Mouse (Mus musculus) liver, embryonic 16.5 days (tissue): Measurements from ENCODE around the gene Rbms3. TPM values are rescaled to one million over a fixed set of nuclear protein-coding genes. Genes with fewer than 3 reads are reported as not detected.

Source experiments
- ATAC-seq: fragments of 200-750 bp; cut with Nextera tagmentation; 2 replicates; pipeline ENCODE4 v1.8.0; 2017; ENCODE audit warnings: low read depth, mild to moderate bottlenecking, moderate number of reproducible peaks, moderate library complexity
- H3K27ac ChIP-seq: fragments of 300-500 bp; sonication (generic); 2 replicates; pipeline ENCODE4 v1.5.1; 2014; ENCODE audit warnings: mild to moderate bottlenecking, low read length
- H3K27me3 ChIP-seq: fragments of 300-500 bp; sonication (generic); 2 replicates; pipeline ENCODE4 v1.6.1; 2014; ENCODE audit warnings: low read depth, low read length, mixed read lengths; ENCODE audit not compliant: control insufficient read depth, insufficient read depth
- H3K36me3 ChIP-seq: fragments of 300-500 bp; sonication (generic); 2 replicates; pipeline ENCODE4 v1.6.1; 2014; ENCODE audit warnings: mild to moderate bottlenecking; ENCODE audit not compliant: control insufficient read depth, insufficient read depth
- H3K4me1 ChIP-seq: fragments of 300-500 bp; sonication (generic); 2 replicates; pipeline ENCODE4 v1.6.1; 2014; ENCODE audit warnings: low read depth, low read length, mixed read lengths; ENCODE audit not compliant: control insufficient read depth
- H3K4me2 ChIP-seq: fragments of 300-500 bp; sonication (generic); 2 replicates; pipeline ENCODE4 v1.6.1; 2014; ENCODE audit warnings: low read depth, low read length, mixed read lengths
- H3K4me3 ChIP-seq: fragments of 300-500 bp; sonication (generic); 2 replicates; pipeline ENCODE4 v1.5.1; 2014; ENCODE audit warnings: low read depth, mild to moderate bottlenecking, low read length
- H3K9ac ChIP-seq: fragments of 300-500 bp; sonication (generic); 2 replicates; pipeline ENCODE4 v1.6.1; 2014; ENCODE audit warnings: low read depth, low read length
- H3K9me3 ChIP-seq: fragments of 300-500 bp; sonication (generic); replicated peaks from 2 replicates; pipeline ENCODE4 v1.6.1; 2016; ENCODE audit warnings: low read length; ENCODE audit not compliant: control insufficient read depth
- WGBS: fragments of 180-500 bp; shearing (Covaris S2); extraction: QIAGEN DNeasy Blood & Tissue Kit; methylation state at CpG from one replicate; pipeline ENCODE4 v1.1.7; 2014; ENCODE audit not compliant: insufficient replicate concordance; 5-methylcytosine and 5-hydroxymethylcytosine counted together
- polyA plus RNA-seq: library from polyadenylated mRNA; unstranded; fragments of >200 nt; fragmentation: Nextera tagmentation; extraction: Ambion mirVana; gene quantifications from 2 replicates; pipeline ENCODE4 v1.2.1, GENCODE M21; 2015

Rbms3 gene
- polyA plus RNA-seq, 1 experiment from 2014 or later: 3.5 TPM

DNA sequence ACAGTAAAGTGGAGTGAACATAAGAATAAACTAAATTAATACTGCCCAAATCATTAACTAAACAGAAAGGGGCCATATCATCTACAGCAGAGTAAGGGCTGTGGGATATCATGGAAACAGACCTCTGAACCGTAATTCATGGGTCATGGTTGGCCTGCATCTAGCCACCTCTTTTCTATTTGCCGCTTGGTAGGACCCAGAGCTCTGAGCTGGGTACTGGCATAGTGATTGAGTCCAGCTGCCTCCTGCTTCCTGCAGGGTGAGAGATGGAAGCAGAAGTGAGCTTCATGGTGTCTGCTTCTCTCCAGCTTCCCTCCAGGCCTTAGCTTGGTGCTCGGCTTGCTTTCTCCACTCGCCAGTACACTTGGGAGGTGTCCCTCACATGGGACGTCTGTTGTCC lies 71.2 kb downstream of the Rbms3 start:
- Histone ChIP-seq H3K9ac (no peak overlapping the region), H3K27ac (no peak overlapping the region), H3K4me3 (no peak overlapping the region), H3K4me1 (no peaks in the 10 kb centered on the region), H3K4me2 (no peak overlapping the region), H3K27me3 (no peaks in the 10 kb centered on the region), H3K36me3 (no peaks in the 10 kb centered on the region), H3K9me3 (no peaks in the 10 kb centered on the region)
- 59% methylated on average over 5 of the region's 5 CpGs for WGBS
- ATAC-seq: no peak

DNA sequence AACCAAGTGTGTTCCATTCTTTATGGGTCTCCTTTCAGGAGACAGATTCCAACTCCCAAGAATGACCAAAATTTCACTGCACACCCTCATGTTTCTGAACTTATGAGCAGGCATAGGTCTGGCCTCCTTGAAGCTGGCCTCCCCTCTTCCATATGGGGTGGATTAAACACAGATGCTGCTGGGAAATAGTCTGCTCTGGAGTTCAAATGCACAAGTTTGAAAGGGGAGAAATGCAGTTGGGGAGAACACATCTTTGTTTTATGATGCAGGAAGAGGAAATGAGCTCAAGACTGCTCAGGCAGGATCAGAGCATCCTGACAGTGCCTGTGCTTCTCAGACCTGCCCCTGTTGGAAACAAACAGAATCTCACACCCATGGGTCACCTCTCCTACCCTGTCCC lies 75.4 kb downstream of the Rbms3 start:
- H3K4me1 ChIP-seq: no peaks in the 10 kb centered on the region
- H3K4me2 ChIP-seq: no peak overlapping the region
- no peak overlapping the region for H3K9ac ChIP-seq
- no peak overlapping the region for H3K27ac ChIP-seq
- ATAC-seq: no peak
- H3K4me3 ChIP-seq: no peak overlapping the region
- H3K9me3 ChIP-seq: no peaks in the 10 kb centered on the region
- H3K36me3 ChIP-seq: no peaks in the 10 kb centered on the region
- H3K27me3 ChIP-seq: no peaks in the 10 kb centered on the region

DNA sequence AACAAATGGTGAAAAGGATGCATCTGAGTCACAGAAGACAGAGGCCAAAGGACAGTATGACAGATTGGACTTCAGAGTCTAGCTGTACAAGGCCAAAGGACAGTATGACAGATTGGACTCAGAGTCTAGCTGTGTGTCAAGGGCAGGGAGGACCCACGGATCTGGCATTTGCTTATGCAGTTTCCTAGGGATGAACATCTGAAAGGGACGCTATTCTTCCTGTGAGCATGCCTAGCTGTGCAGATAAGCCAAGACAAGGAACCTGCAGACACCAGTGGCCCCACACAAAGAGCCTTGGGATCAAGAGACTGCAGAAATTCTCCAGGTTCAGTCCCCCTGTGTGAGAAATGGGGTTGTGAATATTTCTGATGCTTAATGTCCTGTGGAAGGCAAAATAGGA lies 100.4 kb downstream of the Rbms3 start:
- no peaks in the 10 kb centered on the region for H3K4me1 ChIP-seq
- no peak overlapping the region for H3K4me3 ChIP-seq
- no peak overlapping the region for H3K9ac ChIP-seq
- no peak overlapping the region for H3K4me2 ChIP-seq
- H3K27ac ChIP-seq: no peak overlapping the region
- H3K27me3 ChIP-seq: no peaks in the 10 kb centered on the region
- WGBS: 46% methylated on average over 2 of the region's 2 CpGs
- no peaks in the 10 kb centered on the region for H3K36me3 ChIP-seq
- no peaks in the 10 kb centered on the region for H3K9me3 ChIP-seq
- ATAC-seq: no peak

DNA sequence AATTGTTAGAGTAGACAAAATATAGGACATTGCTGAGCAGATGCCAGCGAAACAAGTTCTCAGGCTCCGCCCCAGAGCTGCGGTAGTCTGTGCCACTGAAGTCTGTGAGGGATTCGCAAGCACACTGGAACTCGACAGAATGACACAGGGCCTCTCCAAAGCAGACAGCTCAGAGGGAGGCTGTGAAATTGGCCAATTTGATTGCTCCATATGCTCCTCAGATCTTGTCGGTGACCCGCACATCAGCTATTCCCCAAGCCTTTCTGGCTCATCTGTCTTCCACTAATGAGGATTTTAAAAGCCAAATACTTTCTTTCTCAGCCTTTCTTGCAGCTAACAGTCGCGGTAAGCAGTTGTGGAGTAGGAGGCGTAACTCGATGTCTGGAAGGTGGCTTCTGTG lies 120.8 kb downstream of the Rbms3 start:
- H3K27me3 ChIP-seq: no peaks in the 10 kb centered on the region
- H3K27ac ChIP-seq: no peak overlapping the region
- H3K4me2 ChIP-seq: no peak overlapping the region
- ATAC-seq: no peak
- H3K9ac ChIP-seq: no peak overlapping the region
- H3K36me3 ChIP-seq: no peaks in the 10 kb centered on the region
- H3K9me3 ChIP-seq: no peaks in the 10 kb centered on the region; the same call in 1 of the 2 replicates
- 69% methylated on average over 11 of the region's 11 CpGs for WGBS
- no peaks in the 10 kb centered on the region for H3K4me1 ChIP-seq
- H3K4me3 ChIP-seq: no peak overlapping the region

DNA sequence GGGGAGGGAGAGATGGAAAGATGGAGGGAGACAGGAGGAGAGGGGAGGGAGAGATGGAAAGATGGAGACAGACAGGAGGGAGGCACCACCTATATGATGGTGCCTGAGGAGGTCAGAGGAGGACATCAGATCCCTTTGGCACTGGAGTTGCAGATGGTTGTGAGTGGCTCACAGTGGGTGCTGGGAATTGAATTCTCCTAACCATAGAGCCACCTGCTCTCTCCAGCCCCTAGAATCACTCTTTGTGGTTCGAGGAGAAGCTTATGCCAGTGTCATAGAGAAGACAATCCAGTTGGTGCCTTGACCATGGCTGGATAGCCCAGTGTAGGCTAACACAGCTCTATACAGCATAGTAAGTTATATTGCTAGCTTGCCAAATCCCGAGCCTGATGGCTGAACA lies 137.8 kb downstream of the Rbms3 start:
- no peak overlapping the region for H3K4me3 ChIP-seq
- no peaks in the 10 kb centered on the region for H3K9me3 ChIP-seq
- 31% methylated on average over 2 of the region's 2 CpGs for WGBS
- H3K27ac ChIP-seq: no peak overlapping the region
- H3K4me2 ChIP-seq: no peak overlapping the region
- no peak overlapping the region for H3K9ac ChIP-seq
- H3K4me1 ChIP-seq: no peaks in the 10 kb centered on the region
- no peak for ATAC-seq
- no peaks in the 10 kb centered on the region for H3K27me3 ChIP-seq
- H3K36me3 ChIP-seq: no peaks in the 10 kb centered on the region

DNA sequence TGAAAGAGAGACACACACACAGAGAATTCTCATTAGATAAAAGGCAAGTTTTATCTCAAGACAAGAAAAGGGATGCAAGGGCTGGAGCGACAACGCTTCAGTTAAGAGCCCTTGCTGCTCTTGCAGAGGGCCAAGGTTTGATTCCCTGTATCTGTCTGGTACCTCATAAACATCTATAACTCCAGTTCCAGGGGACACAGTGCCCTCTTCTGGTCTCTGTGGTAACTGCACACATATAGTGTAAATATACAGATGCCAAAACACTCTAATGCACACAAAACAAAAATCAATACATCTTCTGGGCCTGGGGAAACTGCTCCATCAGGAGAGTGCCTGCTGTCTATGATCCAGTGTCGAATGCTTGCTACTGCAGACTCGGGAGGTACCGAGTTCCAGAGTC lies 145.3 kb downstream of the Rbms3 start:
- no peak overlapping the region for H3K4me3 ChIP-seq
- no peak overlapping the region for H3K9ac ChIP-seq
- no peaks in the 10 kb centered on the region for H3K9me3 ChIP-seq
- H3K4me2 ChIP-seq: no peak overlapping the region
- 66% methylated on average over 5 of the region's 5 CpGs for WGBS
- H3K27me3 ChIP-seq: no peaks in the 10 kb centered on the region
- H3K4me1 ChIP-seq: no peaks in the 10 kb centered on the region
- no peaks in the 10 kb centered on the region for H3K36me3 ChIP-seq
- no peak overlapping the region for H3K27ac ChIP-seq
- ATAC-seq: no peak

DNA sequence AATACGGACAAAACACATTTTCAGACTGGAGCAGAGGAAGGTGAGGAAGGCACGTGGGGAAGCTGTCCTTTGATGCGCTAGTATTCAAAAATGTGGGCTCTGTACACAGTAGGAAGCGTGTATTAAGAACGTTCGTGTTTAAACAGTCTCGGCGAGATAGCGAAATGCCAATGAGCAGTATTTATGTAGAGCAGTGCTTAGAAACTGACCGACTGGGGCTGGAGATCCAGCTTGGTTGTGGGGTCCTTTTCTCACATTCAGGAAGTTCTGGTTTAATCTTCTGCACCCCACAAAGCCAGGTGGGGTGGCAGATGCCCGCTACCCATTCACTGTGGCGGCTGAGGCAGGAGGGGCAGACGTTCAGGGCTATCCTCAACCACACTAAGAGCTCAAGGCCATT lies 153.0 kb downstream of the Rbms3 start:
- WGBS: 64% methylated on average over 13 of the region's 13 CpGs
- H3K9ac ChIP-seq: no peak overlapping the region
- no peaks in the 10 kb centered on the region for H3K27me3 ChIP-seq
- H3K4me2 ChIP-seq: no peak overlapping the region
- H3K4me1 ChIP-seq: no peaks in the 10 kb centered on the region
- no peak overlapping the region for H3K4me3 ChIP-seq
- no peak overlapping the region for H3K27ac ChIP-seq
- H3K36me3 ChIP-seq: no peaks in the 10 kb centered on the region
- no peak for ATAC-seq
- H3K9me3 ChIP-seq: no peaks in the 10 kb centered on the region

DNA sequence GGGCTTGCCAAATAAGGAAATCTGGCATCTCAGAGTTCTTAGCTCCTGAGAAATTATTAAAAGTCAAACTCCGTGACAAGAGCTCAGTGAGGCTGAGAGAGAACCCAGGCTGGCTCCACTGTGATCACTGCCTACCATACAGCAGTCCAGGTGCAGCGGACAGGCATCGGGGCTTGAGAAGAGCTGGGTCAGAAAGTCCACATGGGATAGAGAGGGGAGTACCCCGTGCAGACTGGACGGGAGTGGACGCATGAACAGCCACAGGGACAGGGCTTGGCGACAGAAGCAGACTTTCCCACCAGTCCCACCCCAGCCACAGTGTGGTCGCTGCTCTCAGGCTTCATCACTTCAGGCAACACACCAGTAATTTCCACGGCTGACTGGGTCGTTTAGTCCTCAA lies 176.9 kb downstream of the Rbms3 start:
- ATAC-seq: no peak
- 56% methylated on average over 10 of the region's 10 CpGs for WGBS
- no peak overlapping the region for H3K27ac ChIP-seq

DNA sequence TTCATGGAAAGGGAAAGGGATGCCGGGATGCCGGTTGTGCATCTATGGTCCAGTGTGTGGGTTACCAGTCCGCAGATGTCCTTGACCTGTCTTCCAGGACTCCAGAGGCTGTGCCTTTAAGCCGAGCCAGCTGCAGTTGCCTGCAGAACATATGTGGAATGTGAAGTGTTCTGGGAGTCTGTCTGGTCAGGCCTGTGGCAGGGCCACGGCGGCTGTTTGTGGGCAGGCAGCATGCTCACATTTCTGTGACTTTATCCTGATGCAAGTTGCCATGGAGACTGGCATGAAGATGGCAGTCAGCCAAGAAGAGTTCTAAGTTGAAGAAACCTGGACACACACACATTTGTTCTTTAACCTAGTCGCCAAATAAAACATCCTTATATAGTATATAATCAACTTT lies 187.1 kb downstream of the Rbms3 start:
- H3K36me3 ChIP-seq: no peaks in the 10 kb centered on the region
- no peak overlapping the region for H3K4me3 ChIP-seq
- no peak overlapping the region for H3K27ac ChIP-seq
- WGBS: 67% methylated on average over 7 of the region's 7 CpGs
- no peak overlapping the region for H3K4me2 ChIP-seq
- H3K4me1 ChIP-seq: no peaks in the 10 kb centered on the region
- H3K9ac ChIP-seq: no peak overlapping the region
- no peak for ATAC-seq
- H3K9me3 ChIP-seq: no peaks in the 10 kb centered on the region
- no peaks in the 10 kb centered on the region for H3K27me3 ChIP-seq

More for the DNA sequence above, 176.9 kb downstream of the Rbms3 start:
- H3K9me3 ChIP-seq: no peaks in the 10 kb centered on the region
- no peaks in the 10 kb centered on the region for H3K4me1 ChIP-seq
- H3K9ac ChIP-seq: no peak overlapping the region
- no peak overlapping the region for H3K4me3 ChIP-seq
- H3K4me2 ChIP-seq: no peak overlapping the region
- no peaks in the 10 kb centered on the region for H3K36me3 ChIP-seq
- no peaks in the 10 kb centered on the region for H3K27me3 ChIP-seq

DNA sequence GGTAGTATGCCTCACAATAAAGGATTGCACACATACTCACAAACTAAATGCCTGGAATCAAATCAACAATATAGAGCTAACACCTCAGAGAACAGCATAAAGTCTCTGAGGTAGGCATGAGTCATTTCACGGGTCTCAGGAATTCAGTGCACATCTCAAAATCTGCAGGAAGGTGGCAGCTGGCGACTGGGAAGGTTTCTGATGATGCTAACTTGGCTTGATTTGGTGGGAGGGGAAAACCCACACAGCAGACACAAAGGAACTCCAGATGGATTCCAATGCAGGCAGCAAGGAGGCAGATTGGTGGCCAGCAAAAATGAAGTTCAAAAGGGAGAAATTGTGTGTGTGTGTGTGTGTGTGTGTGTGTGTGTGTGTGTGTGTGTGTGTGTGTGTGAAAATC lies 193.9 kb downstream of the Rbms3 start:
- ATAC-seq: no peak
- WGBS: 40% methylated on average over 2 of the region's 2 CpGs
- Histone ChIP-seq H3K4me2 (no peak overlapping the region), H3K4me3 (no peak overlapping the region), H3K9me3 (no peaks in the 10 kb centered on the region), H3K9ac (no peak overlapping the region), H3K4me1 (no peaks in the 10 kb centered on the region), H3K27ac (no peak overlapping the region), H3K36me3 (no peaks in the 10 kb centered on the region), H3K27me3 (no peaks in the 10 kb centered on the region)
